Mouse (Mus musculus): ENCODE results near the gene Elovl5. TPM values are rescaled to one million over a fixed set of nuclear protein-coding genes. Genes with fewer than 3 reads are reported as not detected.

Elovl5 gene
- total RNA-seq, 2 experiments from 2014 or later = 75.5 to 79.5 TPM

DNA sequence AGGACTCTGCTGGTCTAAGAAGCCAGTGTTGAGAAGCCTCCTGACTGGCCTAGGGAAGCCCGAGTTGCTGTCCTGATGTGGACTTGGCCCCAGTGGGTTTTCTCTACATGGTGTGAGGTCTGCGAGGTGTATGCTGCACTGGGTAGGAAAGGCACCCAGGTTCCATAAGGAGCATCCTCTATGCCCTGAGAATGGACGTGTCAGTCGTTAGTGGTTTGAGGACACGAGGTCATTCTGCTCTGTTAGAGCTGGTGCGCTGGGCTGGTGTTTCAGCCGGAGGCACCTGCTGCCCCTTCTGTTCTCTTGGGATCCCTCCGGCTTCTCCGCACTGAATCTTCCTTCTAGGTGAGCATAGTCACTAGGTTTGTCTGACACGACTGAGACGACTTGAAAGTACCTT, 7.0 kb downstream of the Elovl5 start:
- DNase-seq (ENCODE audit: low spot score in 2 of 2) = no peak
- intact Hi-C loops (cut with DNase I) = no loop called here

DNA sequence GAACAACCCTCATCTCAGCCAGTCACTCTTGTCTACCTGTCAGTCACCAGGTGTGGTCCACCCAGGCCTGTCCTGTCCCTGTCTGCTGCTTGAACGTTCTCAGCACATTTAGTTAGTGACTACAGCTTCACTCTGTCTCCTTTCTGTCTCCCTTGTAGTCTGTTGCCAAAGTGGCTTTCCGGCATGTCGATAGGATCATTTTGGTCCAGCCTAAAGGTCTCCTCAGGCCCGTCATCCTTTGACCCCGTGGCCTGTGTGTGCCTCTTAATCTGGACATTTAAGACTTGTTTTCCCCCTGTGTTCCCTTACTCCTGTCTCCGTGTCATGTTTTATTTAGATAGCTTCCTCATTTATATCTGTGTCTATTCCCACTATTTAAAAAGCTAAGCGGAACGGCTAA, 9.0 kb downstream of the Elovl5 start:
- DNase-seq (ENCODE audit: low spot score in 2 of 2) = no peak
- intact Hi-C loops (cut with DNase I) = loop anchor here (5.0 kb wide), 1 partner anchor 36 kb away; no protein-coding TSS in a partner anchor

GRCm38 (mm10) chr9:77926911-77927310, 9.7 kb downstream of the Elovl5 start:
- no peak for DNase-seq (ENCODE audit: low spot score in 2 of 2)
- intact Hi-C loops (cut with DNase I) = loop anchor here (5.0 kb wide), 1 partner anchor 35 kb away; no protein-coding TSS in a partner anchor

- DNase-seq (ENCODE audit: low spot score in 2 of 2) = no peak
- intact Hi-C loops (cut with DNase I) = loop anchor here (5.0 kb wide), 1 partner anchor 35 kb away; no protein-coding TSS in a partner anchor
Observed at GRCm38 (mm10) chr9:77927431-77927830, 10.3 kb downstream of the Elovl5 start.

DNA sequence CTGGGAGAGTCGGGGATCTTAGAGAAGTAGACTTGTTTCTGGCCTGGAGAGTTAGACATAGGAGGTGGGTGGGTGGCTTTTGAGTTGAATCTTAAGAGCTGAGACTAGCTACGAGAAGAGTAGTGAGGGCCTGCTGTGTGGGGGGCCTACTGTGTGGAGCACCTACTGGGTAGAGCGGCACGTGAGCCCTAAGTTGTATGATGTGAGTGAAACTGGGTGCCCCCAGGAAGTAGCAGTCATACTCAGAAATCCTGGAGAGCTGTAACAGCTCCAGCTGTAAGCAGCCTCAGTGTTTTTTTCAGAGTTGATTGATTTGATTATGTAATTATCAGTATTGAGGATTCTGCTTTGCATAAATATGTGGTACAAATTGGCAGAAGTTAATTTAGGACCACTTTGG, 11.6 kb downstream of the Elovl5 start:
- DNase-seq (ENCODE audit: low spot score in 2 of 2) = no peak
- intact Hi-C loops (cut with DNase I) = loop anchor here (5.0 kb wide), 1 partner anchor 34 kb away; no protein-coding TSS in a partner anchor

DNA sequence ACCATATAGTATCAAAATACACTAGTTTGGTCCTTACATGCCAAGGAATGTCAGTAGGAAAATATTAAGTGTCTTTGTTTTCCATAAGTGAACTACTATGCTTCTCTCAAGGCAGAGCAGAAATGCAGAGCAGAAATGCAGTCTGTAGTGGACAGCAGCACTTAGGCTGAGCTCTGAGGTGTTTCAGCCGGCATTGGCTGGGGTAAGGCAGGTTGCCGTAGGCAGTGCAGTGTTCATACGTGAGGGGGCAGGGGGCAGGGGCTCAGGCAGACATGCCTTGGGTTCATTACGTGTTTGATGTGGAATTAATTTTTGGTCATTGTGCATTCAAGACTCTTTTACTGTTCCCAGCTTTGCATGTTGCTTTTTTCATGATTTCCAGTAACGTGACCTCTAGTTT, 12.1 kb downstream of the Elovl5 start:
- DNase-seq (ENCODE audit: low spot score in 2 of 2) = no peak

DNA sequence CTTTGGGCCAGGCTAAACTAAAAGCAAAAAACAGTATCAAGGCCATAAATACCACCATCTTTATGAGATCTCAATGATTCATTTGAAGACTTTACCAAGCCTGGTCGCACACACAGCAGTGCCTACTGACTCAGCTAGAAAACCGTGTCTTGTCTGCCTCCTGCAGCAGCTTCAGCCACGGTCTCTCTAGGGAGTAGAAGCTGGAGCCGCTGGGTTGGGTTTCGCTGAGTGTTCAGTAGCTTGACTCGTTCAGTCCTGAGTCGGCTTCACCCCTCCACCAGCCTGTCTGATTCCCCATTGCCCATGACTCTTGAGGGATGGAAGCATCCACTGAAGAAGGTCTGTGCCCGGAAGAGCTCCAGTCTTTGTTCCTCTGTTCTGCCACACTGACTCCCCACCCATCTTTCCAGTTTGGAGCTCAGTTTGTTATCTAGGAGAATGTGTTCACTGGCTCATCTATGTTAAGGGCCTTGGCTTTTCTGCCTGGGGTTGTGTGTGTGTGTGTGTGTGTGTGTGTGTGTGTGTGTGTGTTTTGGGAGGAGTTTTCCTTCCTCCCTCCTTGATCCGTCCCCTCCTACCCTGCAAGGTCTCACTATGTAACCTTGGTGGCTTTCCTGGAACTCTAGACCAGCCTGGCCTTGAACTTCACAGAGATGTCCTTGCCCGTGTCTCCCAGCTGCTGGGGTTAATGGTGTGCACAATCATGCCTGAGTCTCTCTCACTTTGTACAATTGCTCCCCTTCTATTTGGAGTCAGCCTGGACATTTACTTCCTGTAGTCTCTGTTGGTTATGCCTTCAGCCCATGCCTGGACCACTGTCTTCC, 13.1 kb downstream of the Elovl5 start:
- no peak for DNase-seq (ENCODE audit: low spot score in 2 of 2)
- intact Hi-C loops (cut with DNase I) = no loop called here

More for the DNA sequence above, 12.1 kb downstream of the Elovl5 start:
- intact Hi-C loops (cut with DNase I) = loop anchor here (5.0 kb wide), 1 partner anchor 33 kb away; no protein-coding TSS in a partner anchor

DNA sequence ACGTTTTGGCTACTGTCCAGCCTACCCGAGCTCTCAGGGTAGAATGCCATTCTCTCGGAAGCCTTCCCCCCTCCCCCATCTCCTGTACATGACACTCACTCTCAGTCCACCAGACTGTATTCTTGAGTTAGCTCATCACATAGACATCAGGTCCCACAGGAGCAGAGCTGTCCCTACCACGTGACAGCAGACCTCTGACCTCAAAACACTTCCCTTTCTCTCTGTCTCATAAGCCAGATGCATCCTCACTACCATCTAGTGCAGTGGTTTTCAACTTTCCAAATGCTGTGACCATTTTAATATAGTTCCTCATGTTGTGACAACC, 13.7 kb downstream of the Elovl5 start:
- intact Hi-C loops (cut with DNase I) = no loop called here
- DNase-seq (ENCODE audit: low spot score in 2 of 2) = no peak

GRCm38 (mm10) chr9:77931740-77932139, 14.6 kb downstream of the Elovl5 start:
- intact Hi-C loops (cut with DNase I) = no loop called here
- no peak for DNase-seq (ENCODE audit: low spot score in 2 of 2)

DNA sequence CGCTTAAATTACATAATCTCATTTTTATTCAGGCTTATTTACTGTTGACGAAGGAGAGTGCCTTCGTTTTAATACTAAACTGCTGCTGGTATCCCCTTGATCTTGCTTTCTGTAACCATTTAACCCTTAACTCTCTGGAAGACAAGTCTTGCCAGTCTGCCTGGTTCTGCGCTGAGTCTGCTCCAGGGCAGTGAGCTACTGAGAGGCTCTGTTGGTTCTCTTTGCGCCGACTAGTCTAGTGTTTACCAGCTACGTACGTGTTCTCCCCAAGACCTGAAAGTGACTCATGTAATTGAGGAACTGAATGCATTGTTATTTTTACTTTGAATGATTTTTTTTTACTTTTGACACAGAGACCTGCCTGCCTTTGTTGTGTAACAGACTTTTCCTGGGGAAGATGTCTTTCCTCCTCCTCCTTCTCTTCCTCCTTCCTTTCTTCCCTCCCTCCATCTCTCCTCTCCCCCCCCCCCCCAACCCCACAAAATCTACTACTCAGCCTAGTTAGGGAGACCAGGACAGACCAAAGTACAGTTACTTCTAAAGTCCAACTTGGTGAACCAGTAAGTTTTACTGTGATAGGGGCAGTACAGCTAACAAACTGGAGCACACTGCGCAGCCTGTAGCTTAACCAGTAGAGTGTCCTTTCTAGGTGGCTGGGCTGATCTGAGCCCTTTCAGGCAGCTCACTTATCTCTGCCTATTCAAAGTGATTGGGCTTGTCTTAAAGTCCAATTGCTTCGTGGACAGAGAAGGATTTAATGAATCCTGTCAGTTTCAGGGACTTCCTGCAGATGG, 18.9 kb downstream of the Elovl5 start:
- intact Hi-C loops (cut with DNase I) = no loop called here
- DNase-seq (ENCODE audit: low spot score in 2 of 2) = no peak

GRCm38 (mm10) chr9:77937875-77938274, 20.7 kb downstream of the Elovl5 start:
- no peak for DNase-seq (ENCODE audit: low spot score in 2 of 2)
- intact Hi-C loops (cut with DNase I) = no loop called here

- peak in 1 of 2 experiments; percentile 61 for DNase-seq (ENCODE audit: low spot score in 2 of 2)
- intact Hi-C loops (cut with DNase I) = no loop called here
Observed at GRCm38 (mm10) chr9:77938761-77939553, 21.8 kb downstream of the Elovl5 start.

- DNase-seq (ENCODE audit: low spot score in 2 of 2) = no peak
- intact Hi-C loops (cut with DNase I) = no loop called here
Observed at GRCm38 (mm10) chr9:77939554-77939920, 22.4 kb downstream of the Elovl5 start.

DNA sequence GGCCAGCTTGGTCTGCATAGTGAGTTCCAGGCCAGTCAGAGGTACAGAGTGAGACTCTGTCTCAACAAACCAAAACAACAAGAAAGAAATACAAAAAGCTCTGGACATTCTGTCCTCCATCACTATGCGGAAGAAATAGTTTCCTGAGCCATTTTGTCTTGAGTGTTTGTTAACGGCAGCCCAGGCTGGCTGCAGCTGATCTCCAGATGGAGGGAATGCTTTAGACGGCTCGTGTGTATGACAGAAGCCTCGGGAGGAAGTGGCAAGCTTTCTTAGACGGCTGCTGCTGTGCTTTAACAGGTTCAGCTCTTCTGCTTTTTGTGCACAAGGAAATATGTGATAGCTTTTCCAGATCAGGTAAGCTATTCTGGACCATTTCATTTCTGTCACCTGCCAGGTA, 23.9 kb downstream of the Elovl5 start:
- intact Hi-C loops (cut with DNase I) = no loop called here
- DNase-seq (ENCODE audit: low spot score in 2 of 2) = no peak

DNA sequence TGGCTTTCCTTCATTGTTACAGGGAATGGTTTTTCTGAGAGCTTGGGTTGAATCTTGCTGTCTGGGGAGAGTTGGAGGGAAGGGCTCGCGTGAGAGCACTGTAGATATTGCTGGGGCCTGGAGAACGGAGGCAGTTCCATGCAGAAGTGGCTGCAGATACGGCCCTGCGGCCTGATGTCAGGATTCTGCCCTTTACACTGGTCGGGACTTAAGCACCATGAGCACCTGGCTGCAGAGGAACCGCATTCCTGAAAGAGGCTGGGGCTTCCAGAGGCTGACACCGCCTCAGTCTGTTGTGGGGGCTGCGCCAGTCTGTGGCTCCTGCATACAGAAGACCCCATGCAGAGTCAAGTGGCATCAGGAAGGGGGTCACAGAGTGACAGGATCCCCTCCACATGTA, 24.7 kb downstream of the Elovl5 start:
- no peak for DNase-seq (ENCODE audit: low spot score in 2 of 2)
- intact Hi-C loops (cut with DNase I) = no loop called here

- intact Hi-C loops (cut with DNase I) = no loop called here
- no peak for DNase-seq (ENCODE audit: low spot score in 2 of 2)
Observed at GRCm38 (mm10) chr9:77942411-77942810, 25.2 kb downstream of the Elovl5 start.

- intact Hi-C loops (cut with DNase I) = no loop called here
Observed at GRCm38 (mm10) chr9:77943316-77943715, 26.2 kb downstream of the Elovl5 start.

DNA sequence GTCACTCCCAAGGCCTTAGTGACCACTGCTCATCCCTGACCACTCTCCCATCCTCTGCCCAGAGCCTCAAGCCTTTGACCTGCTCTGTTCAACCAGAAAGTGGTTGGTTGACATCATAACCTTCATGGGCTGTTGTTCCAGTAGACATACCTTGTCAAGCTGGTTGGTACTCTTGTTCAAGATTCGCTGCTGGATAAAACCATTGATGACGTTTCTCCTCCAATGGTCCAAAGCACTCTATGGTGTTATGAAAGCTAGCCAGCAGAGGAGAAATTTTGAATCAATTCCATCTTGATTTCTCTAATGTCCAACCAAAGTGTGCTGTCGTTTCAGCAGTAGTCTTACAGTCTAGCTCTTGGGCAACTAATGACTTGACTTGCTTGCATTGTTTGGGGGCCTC, 27.0 kb downstream of the Elovl5 start:
- no peak for DNase-seq (ENCODE audit: low spot score in 2 of 2)
- intact Hi-C loops (cut with DNase I) = no loop called here

More at GRCm38 (mm10) chr9:77943316-77943715, 26.2 kb downstream of the Elovl5 start:
- no peak for DNase-seq (ENCODE audit: low spot score in 2 of 2)

GRCm38 (mm10) chr9:77945792-77946666, 28.9 kb downstream of the Elovl5 start:
- intact Hi-C loops (cut with DNase I) = no loop called here
- no peak for DNase-seq (ENCODE audit: low spot score in 2 of 2)
